Mouse (Mus musculus): Measurements from ENCODE around the gene Mars. TPM values are rescaled to one million over a fixed set of nuclear protein-coding genes. Genes with fewer than 3 reads are reported as not detected.
"Not testable (repeated sequence)": the region's sequence is repeated elsewhere in the genome, so short reads cannot be mapped to it uniquely, and the experiment has no call there.

The Mars gene
- polyA plus RNA-seq, 1 experiment from 2014 or later, result 117 TPM

DNA sequence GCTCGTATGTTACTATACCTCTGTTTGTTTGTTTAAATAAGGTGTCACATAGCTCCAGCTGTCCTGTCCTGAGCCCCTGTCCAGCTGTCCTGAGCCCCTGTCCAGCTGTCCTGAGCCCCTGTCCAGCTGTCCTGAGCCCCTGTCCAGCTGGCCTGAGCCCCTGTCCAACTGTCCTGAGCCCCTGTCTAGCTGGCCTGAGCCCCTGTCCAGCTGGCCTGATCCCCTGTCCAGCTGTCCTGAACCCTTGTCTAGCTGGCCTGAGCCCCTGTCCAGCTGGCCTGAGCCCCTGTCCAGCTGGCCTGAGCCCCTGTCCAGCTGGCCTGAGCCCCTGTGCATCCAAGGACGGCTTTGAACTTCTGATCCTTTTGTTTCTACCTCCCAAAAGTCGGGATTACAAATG, 2.4 kb downstream of the Mars start:
- not testable (repeated sequence) for H3K9me3 ChIP-seq (ENCODE audit: control insufficient read depth, low read length); H3K9ac ChIP-seq (replicated peaks; ENCODE audit: low read depth, low read length); H3K4me2 ChIP-seq (ENCODE audit: low read depth, low read length); H3K27me3 ChIP-seq (ENCODE audit: control insufficient read depth, insufficient read depth, low read length); H3K27ac ChIP-seq (ENCODE audit: low read depth, low read length); H3K4me3 ChIP-seq (ENCODE audit: low read depth, low read length); H3K4me1 ChIP-seq (ENCODE audit: control insufficient read depth, insufficient read depth, low read length); ATAC-seq (ENCODE audit: low read depth)
- H3K36me3 ChIP-seq (ENCODE audit: control insufficient read depth, insufficient read depth, low read length), result peaks cover 33% of the 10 kb centered on the region
- WGBS, result 93% methylated on average over 3 of the region's 3 CpGs

DNA sequence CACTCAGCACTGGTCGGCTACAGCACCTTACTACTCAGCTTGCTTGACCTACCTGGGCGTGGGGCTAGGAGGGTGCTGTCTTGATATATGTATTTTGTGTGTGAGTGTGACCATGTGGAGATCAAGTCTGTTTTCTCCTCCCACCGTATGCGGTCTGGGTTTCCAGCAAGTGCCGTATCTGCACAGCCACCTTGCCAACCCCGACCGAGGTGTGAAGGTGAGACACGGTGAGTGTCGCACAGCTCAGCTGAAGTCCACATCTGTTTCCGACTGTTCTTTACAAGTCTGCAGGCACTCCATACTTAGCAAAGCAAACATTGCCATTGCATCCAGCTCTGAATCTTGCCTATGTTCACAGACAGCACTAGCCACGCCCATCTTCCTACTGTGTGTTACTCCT, 8.4 kb downstream of the Mars start:
- H3K27me3 ChIP-seq (ENCODE audit: control insufficient read depth, insufficient read depth, low read length), result no peaks in the 10 kb centered on the region
- no peaks in the 10 kb centered on the region for H3K9me3 ChIP-seq (ENCODE audit: control insufficient read depth, low read length)
- no peak overlapping the region for H3K4me3 ChIP-seq (ENCODE audit: low read depth, low read length)
- H3K4me2 ChIP-seq (ENCODE audit: low read depth, low read length), result no peak overlapping the region
- H3K36me3 ChIP-seq (ENCODE audit: control insufficient read depth, insufficient read depth, low read length), result peaks cover 79% of the 10 kb centered on the region
- 93% methylated on average over 11 of the region's 11 CpGs for WGBS
- H3K27ac ChIP-seq (ENCODE audit: low read depth, low read length), result no peak overlapping the region
- H3K4me1 ChIP-seq (ENCODE audit: control insufficient read depth, insufficient read depth, low read length), result no peaks in the 10 kb centered on the region
- no peak overlapping the region for H3K9ac ChIP-seq (replicated peaks; ENCODE audit: low read depth, low read length)
- ATAC-seq (ENCODE audit: low read depth), result no peak

DNA sequence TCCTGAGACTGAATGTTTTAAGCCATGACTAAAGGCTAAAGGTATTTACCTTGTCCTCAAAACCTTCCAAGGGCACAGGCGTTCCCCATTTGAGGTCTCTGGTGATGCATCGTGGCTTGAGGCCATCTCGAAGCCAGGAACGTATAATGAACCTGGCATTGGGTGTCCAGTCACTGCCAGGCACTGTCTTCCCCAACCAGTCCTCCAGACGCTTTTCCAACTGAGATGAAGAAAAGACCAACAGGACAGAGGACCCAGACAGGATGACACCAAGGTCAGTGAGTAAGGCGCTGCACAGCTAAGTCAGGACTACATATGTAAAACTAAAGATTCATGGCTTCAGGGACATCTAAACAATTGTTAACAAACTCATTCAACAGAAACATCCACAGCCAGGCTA, 11.2 kb downstream of the Mars start:
- no peaks in the 10 kb centered on the region for H3K27me3 ChIP-seq (ENCODE audit: control insufficient read depth, insufficient read depth, low read length)
- 92% methylated on average over 6 of the region's 6 CpGs for WGBS
- H3K4me3 ChIP-seq (ENCODE audit: low read depth, low read length), result no peak overlapping the region
- no peak overlapping the region for H3K9ac ChIP-seq (replicated peaks; ENCODE audit: low read depth, low read length)
- no peak overlapping the region for H3K27ac ChIP-seq (ENCODE audit: low read depth, low read length)
- ATAC-seq (ENCODE audit: low read depth), result no peak
- peaks cover 87% of the 10 kb centered on the region for H3K36me3 ChIP-seq (ENCODE audit: control insufficient read depth, insufficient read depth, low read length)
- no peaks in the 10 kb centered on the region for H3K9me3 ChIP-seq (ENCODE audit: control insufficient read depth, low read length)
- H3K4me2 ChIP-seq (ENCODE audit: low read depth, low read length), result no peak overlapping the region
- no peaks in the 10 kb centered on the region for H3K4me1 ChIP-seq (ENCODE audit: control insufficient read depth, insufficient read depth, low read length)

DNA sequence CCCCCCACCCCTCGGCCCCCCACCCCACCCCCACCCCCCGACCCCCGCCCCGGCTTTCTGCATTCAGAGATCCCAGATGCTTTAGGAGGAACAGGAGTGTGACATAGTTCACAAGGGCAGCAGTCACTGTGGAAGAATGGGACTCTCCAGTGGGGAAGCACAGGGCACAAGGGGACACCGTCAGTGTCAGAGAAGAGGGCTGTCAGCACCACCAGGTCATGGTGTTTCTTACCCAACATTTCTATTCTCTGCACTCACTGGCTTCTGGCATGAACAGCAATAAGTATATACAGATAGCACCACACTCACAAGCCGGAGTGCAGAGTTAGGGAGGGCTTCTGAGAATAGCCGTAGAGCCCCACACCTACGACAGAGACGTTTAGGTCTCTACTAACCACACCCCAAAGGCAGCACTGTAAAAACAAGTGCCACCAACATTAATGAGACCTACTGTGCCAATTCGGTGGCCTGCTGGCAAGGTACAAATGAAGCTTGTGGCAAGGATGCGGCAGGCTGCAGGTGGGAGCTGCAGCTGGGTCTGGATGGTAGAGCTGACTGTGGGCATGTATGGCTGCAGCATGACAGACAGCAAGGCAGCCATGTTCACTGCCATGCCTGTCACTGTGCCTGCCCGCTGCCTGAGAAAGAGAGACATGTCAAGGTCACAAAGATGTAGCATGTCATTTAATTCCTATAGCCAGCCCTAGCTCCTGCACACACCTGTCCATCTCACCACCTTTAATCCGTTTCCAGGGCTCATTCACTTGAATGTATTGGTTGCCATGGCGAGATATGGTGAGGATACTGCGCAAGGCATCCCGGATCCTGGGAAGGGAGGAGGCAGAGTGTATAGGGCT, 14.3 kb downstream of the Mars start:
- Histone ChIP-seq H3K4me2 (ENCODE audit: low read depth, low read length) (no peak overlapping the region), H3K9ac (replicated peaks; ENCODE audit: low read depth, low read length) (no peak overlapping the region), H3K4me1 (ENCODE audit: control insufficient read depth, insufficient read depth, low read length) (peaks cover under 1% of the 10 kb centered on the region; the same call in 1 of the 2 replicates), H3K4me3 (ENCODE audit: low read depth, low read length) (no peak overlapping the region), H3K9me3 (ENCODE audit: control insufficient read depth, low read length) (no peaks in the 10 kb centered on the region), H3K27me3 (ENCODE audit: control insufficient read depth, insufficient read depth, low read length) (no peaks in the 10 kb centered on the region), H3K36me3 (ENCODE audit: control insufficient read depth, insufficient read depth, low read length) (peaks cover 68% of the 10 kb centered on the region), H3K27ac (ENCODE audit: low read depth, low read length) (no peak overlapping the region)
- 94% methylated on average over 15 of the region's 16 CpGs for WGBS
- ATAC-seq (ENCODE audit: low read depth), result no peak

DNA sequence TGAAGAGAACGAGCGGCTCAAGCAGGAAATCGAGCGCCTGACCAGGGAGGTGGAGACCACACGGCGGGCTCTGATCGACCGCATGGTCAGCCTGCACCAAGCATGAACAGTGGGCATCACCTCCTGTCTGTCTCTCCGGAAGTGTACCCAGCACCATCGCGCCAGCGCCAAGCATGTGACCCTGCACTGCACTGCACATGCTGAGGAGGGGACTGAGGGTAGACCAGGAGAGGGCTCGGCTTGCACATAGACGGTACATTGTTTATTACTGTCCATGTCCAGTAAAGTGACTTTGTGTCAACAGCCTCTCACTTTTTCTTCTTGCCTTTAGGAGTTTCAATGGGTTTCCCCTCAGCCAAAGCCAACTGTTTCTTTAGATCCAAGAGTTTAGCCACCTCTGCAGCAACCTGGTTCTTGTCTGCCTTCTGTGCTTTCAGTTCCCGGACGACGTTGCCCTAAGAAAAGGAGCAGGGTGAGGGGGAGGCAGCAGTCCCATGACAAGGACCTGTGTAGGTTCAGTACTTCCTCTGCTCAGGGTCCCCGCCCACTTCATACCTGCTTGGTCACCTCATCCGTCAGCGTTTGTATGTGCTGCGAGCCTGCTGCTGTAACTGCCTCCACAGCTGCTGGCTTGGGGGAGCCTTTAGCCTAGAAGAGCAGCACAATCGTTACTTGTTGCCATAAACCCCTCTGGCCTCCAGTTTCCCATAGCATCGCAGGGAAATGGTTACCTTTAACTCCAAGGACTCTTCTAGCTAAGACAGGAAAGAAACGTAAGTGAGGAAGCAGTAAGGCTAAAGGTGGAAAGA, 15.4 kb downstream of the Mars start:
- H3K9ac ChIP-seq (replicated peaks; ENCODE audit: low read depth, low read length), result no peak overlapping the region
- no peaks in the 10 kb centered on the region for H3K9me3 ChIP-seq (ENCODE audit: control insufficient read depth, low read length)
- no peak overlapping the region for H3K4me3 ChIP-seq (ENCODE audit: low read depth, low read length)
- no peak for ATAC-seq (ENCODE audit: low read depth)
- no peaks in the 10 kb centered on the region for H3K27me3 ChIP-seq (ENCODE audit: control insufficient read depth, insufficient read depth, low read length)
- H3K4me1 ChIP-seq (ENCODE audit: control insufficient read depth, insufficient read depth, low read length), result peaks cover 11% of the 10 kb centered on the region
- H3K36me3 ChIP-seq (ENCODE audit: control insufficient read depth, insufficient read depth, low read length), result peaks cover 62% of the 10 kb centered on the region
- H3K27ac ChIP-seq (ENCODE audit: low read depth, low read length), result no peak overlapping the region
- 93% methylated on average over 24 of the region's 24 CpGs for WGBS
- H3K4me2 ChIP-seq (ENCODE audit: low read depth, low read length), result no peak overlapping the region

DNA sequence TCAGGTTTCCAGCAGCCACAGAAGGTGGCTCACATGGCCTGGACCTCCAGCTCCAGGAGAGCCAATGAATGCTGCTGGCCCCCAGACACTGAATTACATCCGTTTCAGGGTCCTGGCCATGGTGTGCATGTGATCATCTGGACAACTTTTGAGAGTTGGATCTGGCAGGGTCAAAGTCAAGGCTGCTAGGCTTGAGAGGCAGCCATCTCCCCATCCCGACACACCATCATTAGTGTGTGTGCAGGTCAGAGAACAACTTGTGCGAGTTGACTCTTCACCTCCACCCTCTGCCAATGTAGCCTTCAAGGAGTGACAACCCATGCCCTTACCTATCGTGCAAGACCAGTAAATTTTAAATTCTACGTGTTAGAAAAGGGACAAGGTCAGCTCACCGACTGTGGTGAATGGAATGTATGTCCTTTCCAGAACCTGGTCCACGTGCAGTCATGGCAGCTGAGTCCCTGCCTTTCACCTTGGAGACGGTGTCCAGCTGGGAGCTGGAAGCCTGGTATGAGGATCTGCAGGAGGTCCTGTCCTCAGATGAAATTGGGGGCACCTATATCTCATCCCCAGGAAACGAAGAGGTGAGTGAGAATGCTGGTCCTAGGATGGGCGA, 16.6 kb downstream of the Mars start:
- Histone ChIP-seq H3K4me2 (ENCODE audit: low read depth, low read length) (no peak overlapping the region), H3K4me1 (ENCODE audit: control insufficient read depth, insufficient read depth, low read length) (peaks cover 11% of the 10 kb centered on the region), H3K9ac (replicated peaks; ENCODE audit: low read depth, low read length) (no peak overlapping the region), H3K4me3 (ENCODE audit: low read depth, low read length) (no peak overlapping the region), H3K27me3 (ENCODE audit: control insufficient read depth, insufficient read depth, low read length) (no peaks in the 10 kb centered on the region), H3K36me3 (ENCODE audit: control insufficient read depth, insufficient read depth, low read length) (peaks cover 50% of the 10 kb centered on the region), H3K27ac (ENCODE audit: low read depth, low read length) (no peak overlapping the region), H3K9me3 (ENCODE audit: control insufficient read depth, low read length) (no peaks in the 10 kb centered on the region)
- no peak for ATAC-seq (ENCODE audit: low read depth)
- WGBS, result 95% methylated on average over 10 of the region's 10 CpGs

DNA sequence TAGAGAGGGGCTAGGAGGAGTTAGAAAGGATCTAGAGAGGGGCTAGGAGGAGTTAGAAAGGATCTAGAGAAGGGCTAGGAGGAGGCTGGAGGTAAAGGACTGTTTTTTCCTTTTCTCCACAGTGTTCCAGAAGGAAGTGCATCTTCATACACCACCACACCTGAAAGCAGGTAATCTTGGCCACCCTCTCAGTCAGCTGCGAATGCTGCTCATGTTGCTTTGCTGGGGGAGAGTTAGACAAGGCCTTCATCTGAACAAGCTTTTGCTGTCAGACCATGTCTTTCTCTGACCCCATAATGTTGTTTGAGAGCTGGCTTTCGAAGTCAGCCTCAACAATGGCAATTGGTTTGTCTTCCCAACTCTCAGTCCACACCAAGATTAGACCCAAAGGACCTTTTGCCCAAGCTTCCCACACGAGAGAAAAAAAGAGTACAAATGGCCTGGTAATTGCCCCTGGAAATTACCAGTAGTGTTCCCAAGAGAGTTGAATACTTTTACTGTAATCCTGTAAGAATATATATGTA, 17.9 kb downstream of the Mars start:
- no peak for ATAC-seq (ENCODE audit: low read depth)
- Histone ChIP-seq H3K36me3 (ENCODE audit: control insufficient read depth, insufficient read depth, low read length) (peaks cover 39% of the 10 kb centered on the region), H3K9ac (replicated peaks; ENCODE audit: low read depth, low read length) (no peak overlapping the region), H3K4me3 (ENCODE audit: low read depth, low read length) (no peak overlapping the region), H3K27ac (ENCODE audit: low read depth, low read length) (no peak overlapping the region), H3K4me2 (ENCODE audit: low read depth, low read length) (no peak overlapping the region), H3K9me3 (ENCODE audit: control insufficient read depth, low read length) (no peaks in the 10 kb centered on the region), H3K27me3 (ENCODE audit: control insufficient read depth, insufficient read depth, low read length) (no peaks in the 10 kb centered on the region), H3K4me1 (ENCODE audit: control insufficient read depth, insufficient read depth, low read length) (peaks cover 14% of the 10 kb centered on the region)
- WGBS, result 75% methylated on average over 3 of the region's 3 CpGs

DNA sequence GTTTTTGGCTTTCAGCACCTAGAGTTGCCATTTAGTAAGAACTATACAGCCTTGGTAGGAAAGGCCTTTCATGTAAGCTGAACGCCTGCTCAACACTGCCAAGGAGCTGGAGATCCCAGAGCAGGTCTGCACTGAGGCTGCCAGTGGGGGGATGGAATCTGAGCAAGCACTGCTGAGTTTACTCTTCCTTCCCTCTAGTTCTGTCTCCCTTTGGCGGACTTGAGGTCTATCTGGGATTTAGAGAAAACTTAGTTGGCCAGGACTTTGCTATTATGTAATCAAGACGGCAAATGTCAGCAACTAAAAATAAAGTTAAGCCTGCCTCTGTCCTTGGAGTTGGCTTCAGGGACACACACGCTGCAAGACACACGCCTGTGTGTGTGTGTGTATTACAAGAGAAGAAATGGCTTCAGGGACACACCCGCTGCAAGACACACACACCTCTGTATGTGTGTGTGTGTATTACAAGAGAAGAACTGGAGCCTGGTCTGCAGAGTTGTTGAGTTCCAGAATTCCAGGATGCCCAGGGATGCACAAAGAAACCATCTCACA, 18.5 kb downstream of the Mars start:
- H3K9me3 ChIP-seq (ENCODE audit: control insufficient read depth, low read length), result no peaks in the 10 kb centered on the region
- H3K36me3 ChIP-seq (ENCODE audit: control insufficient read depth, insufficient read depth, low read length), result peaks cover 35% of the 10 kb centered on the region
- 91% methylated on average over 6 of the region's 6 CpGs for WGBS
- H3K27me3 ChIP-seq (ENCODE audit: control insufficient read depth, insufficient read depth, low read length), result no peaks in the 10 kb centered on the region
- peaks cover 14% of the 10 kb centered on the region for H3K4me1 ChIP-seq (ENCODE audit: control insufficient read depth, insufficient read depth, low read length)
- H3K9ac ChIP-seq (replicated peaks; ENCODE audit: low read depth, low read length), result no peak overlapping the region
- no peak overlapping the region for H3K4me2 ChIP-seq (ENCODE audit: low read depth, low read length)
- no peak overlapping the region for H3K4me3 ChIP-seq (ENCODE audit: low read depth, low read length)
- H3K27ac ChIP-seq (ENCODE audit: low read depth, low read length), result no peak overlapping the region
- ATAC-seq (ENCODE audit: low read depth), result no peak

Data from neural tube, embryonic 14.5 days (tissue).